Mouse (Mus musculus): ENCODE data around the gene Vmn2r24. TPM values are rescaled to one million over a fixed set of nuclear protein-coding genes. Genes with fewer than 3 reads are reported as not detected.

Gene Vmn2r24
- total RNA-seq (2023), result under 1 TPM in 1 of 2 experiments, not detected in 1; 0.04 TPM

DNA sequence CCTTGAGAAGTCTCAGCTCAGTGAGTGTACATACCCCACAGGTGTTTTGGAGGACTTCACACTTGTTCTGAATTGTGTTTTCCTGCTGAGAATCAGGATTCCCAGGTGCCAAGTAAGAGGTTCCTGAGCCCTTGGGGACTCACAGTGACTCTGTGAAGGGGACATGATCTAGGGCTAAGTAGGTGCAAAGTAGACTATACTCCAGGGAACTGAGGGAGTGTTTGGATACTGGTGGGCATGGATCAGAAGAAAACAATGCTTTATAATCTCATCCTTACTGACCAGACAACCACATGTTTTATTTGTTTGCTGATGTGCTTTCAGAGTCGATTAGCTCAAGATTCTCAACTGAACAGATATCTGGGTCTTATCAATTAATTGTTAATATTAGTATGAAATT, at the start of gene Vmn2r24:
TSS of gene Vmn2r24 (plus strand) at position 301 of the 400 bp plus-strand sequence.

DNA sequence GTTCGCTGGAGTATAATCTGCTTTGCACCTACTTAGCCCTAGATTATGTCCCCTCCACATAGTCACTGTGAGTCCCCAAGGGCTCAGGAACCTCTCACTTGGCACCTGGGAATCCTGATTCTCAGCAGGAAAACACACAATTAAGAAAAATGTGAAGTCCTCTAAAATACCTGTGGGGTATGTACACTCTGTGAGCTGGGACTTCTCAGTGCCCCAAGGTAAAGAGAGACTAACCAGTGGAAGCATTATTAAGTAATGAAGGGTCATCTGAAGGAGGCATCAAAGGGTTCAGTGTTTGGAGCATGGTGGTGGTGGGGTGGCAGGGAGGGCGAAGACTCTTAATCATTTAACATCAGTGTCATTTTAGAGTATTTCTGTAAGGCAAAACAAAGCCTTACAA, 74.7 kb downstream of the Vmn2r24 start, which contains the start of gene Vmn2r25:
TSS of gene Vmn2r25 (minus strand) at position 101 of the 400 bp plus-strand sequence.

Other genes with a start within 250 kb of the Vmn2r24 start
- not detected for gene Vmn2r21, start 245.5 kb upstream of the Vmn2r24 start, total RNA-seq (2023)
- gene Vmn2r22, start 128.2 kb upstream of the Vmn2r24 start, total RNA-seq (2023), result not detected
- gene Vmn2r23, start 76.2 kb upstream of the Vmn2r24 start, total RNA-seq (2023), result not detected
- gene Vmn2r25, start 74.6 kb downstream of the Vmn2r24 start, total RNA-seq (2023), result not detected
- gene Vmn2r26, start 245.7 kb downstream of the Vmn2r24 start, total RNA-seq (2023), result not detected